Mouse (Mus musculus) embryonic facial prominence, embryonic 12.5 days (tissue): ENCODE measurements at regions not wholly inside any gene's neighbourhood (a gene's known extent, or its start where the extent isn't known, plus 50 kb on each side); places are given as distances from the start of the nearest gene placed in this dataset.

Experiments
- ATAC-seq: fragments of 200-750 bp; cut with Nextera tagmentation; 2 replicates; pipeline ENCODE4 v1.8.0; 2017; ENCODE audit not compliant: insufficient number of reproducible peaks, insufficient read depth, low FRiP score, low TSS enrichment
- H3K27ac ChIP-seq: fragments of 300-500 bp; sonication (generic); 2 replicates; pipeline ENCODE4 v1.5.1; 2016; ENCODE audit warnings: mild to moderate bottlenecking
- H3K27me3 ChIP-seq: fragments of 300-500 bp; sonication (generic); 2 replicates; pipeline ENCODE4 v1.6.1; 2016; ENCODE audit warnings: mild to moderate bottlenecking, moderate library complexity
- H3K36me3 ChIP-seq: fragments of 300-500 bp; sonication (generic); 2 replicates; pipeline ENCODE4 v1.6.1; 2016; ENCODE audit warnings: mild to moderate bottlenecking
- H3K4me1 ChIP-seq: fragments of 300-500 bp; sonication (generic); 2 replicates; pipeline ENCODE4 v1.6.1; 2016
- H3K4me2 ChIP-seq: fragments of 300-500 bp; sonication (generic); replicated peaks from 2 replicates; pipeline ENCODE4 v1.6.1; 2016; ENCODE audit warnings: mild to moderate bottlenecking, moderate library complexity
- H3K4me3 ChIP-seq: fragments of 300-500 bp; sonication (generic); 2 replicates; pipeline ENCODE4 v1.5.1; 2016; ENCODE audit warnings: mild to moderate bottlenecking
- H3K9ac ChIP-seq: fragments of 300-500 bp; sonication (generic); 2 replicates; pipeline ENCODE4 v1.6.1; 2016; ENCODE audit warnings: mild to moderate bottlenecking, moderate library complexity
- H3K9me3 ChIP-seq: fragments of 300-500 bp; sonication (generic); 2 replicates; pipeline ENCODE4 v1.6.1; 2016; ENCODE audit warnings: mild to moderate bottlenecking, moderate library complexity
- WGBS: fragments of 180-500 bp; shearing (Covaris S2); methylation state at CpG from one replicate; pipeline ENCODE4 v1.1.7; 2016; 5-methylcytosine and 5-hydroxymethylcytosine counted together

GRCm38 (mm10) chr15:42372704-42373286 is 2238.6 kb downstream of the 9330182O14Rik start:
- peaks cover 8% of the 10 kb centered on the region; the same call in 1 of the 2 replicates for H3K4me1 ChIP-seq
- ATAC-seq: no peak
- no peak overlapping the region for H3K27ac ChIP-seq
- no peaks in the 10 kb centered on the region for H3K27me3 ChIP-seq
- no peaks in the 10 kb centered on the region for H3K9me3 ChIP-seq
- no peak overlapping the region for H3K9ac ChIP-seq
- WGBS: 76% methylated on average over 2 of the region's 2 CpGs
- H3K4me3 ChIP-seq: no peak overlapping the region
- no peak overlapping the region for H3K4me2 ChIP-seq
- no peaks in the 10 kb centered on the region for H3K36me3 ChIP-seq
